Mouse (Mus musculus) ovary, adult 2 months (tissue): ENCODE results near the gene Olfr353. TPM values are rescaled to one million over a fixed set of nuclear protein-coding genes. Genes with fewer than 3 reads are reported as not detected.

Experiments used
- polyA plus RNA-seq: library from polyadenylated mRNA; depleted of rRNA; stranded (reverse); fragments of >200 nt; gene quantifications from 2 replicates; pipeline ENCODE4 v1.2.3, GENCODE M21; 2012; rRNA removed

Olfr353 gene
- polyA plus RNA-seq, result not detected in 2 replicates

DNA sequence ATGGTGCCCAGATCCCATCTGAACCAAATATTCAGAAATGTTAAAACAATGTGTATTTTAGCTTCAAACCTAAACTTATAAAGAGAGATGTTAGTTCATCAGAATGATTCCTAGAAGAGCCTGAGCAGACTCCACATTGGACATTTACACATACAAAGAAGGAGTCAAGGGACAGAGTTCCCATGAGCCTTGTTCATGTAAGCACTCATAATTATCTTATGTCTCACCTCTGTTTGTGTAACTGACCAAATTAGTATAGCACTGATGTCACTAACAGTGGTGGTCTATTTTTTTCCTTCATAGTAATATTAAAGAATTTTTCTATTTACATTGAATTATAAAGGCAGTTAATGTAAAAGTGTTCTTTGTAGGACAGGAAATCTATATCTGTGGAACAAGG is at the start of gene Olfr353:
TSS of gene Olfr353 (minus strand) at position 101 of the 400 bp plus-strand sequence.

DNA sequence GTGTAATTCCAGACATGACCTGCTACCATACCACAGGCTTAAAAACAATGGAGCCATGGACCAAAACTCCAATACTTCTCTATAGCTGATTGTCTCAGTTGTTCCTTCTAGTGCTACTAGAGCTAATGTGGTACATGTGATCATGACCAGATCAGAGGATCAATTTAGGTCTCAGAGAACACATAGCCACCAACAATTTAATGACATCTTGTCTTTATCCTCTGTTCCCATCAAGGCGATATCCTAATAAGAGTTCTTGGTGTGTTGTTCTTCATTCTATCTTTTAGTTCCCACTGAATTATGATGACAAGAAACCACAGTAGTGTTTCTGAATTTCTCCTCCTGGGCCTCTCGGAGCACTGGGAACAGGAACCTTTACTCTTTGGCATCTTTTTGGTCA is 44.1 kb upstream of the Olfr353 start, which contains the start of gene Olfr356:
TSS of gene Olfr356 (plus strand) at position 301 of the 400 bp plus-strand sequence.

DNA sequence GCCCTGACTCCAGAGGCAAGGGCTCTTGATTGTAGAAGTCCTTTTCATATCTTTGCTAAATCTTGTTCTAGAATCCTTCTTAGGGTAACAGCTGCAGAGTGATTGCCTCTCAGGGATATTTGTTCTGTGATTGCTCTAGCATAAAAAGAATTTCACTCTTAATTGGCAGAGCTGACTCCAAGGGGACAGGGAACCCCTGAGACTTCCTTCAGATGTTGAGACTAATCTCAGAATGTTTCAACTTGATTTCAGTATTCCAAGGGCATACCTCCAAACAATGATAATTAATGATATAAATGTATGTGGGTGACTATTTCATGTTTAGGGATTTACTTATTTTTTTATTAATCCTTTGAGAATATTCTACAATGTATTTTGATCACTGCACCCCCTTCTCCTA is 36.1 kb upstream of the Olfr353 start, which contains the start of gene Olfr355:
TSS of gene Olfr355 (minus strand) at position 101 of the 400 bp plus-strand sequence.

DNA sequence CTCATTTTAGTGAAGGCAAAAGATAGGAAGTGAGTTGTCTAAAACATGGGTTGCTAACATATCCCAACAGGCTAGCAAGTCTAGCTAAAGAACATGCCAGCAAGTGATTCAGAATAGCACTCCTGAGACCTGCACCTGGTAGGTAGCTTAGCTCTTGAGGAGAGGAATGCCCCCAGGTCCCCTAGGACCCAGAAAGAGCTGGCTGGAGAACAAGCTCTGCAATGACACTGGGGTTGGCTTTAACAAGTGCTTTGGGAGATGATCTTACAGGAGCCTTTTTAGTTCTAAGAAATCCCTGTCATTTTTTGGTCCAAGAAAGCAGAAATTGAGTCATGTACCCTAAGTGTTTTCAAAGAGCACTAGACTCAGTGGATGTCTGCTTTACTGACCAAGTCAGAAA is 12.6 kb upstream of the Olfr353 start, which contains the start of gene Olfr354:
TSS of gene Olfr354 (plus strand) at position 301 of the 400 bp plus-strand sequence.

DNA sequence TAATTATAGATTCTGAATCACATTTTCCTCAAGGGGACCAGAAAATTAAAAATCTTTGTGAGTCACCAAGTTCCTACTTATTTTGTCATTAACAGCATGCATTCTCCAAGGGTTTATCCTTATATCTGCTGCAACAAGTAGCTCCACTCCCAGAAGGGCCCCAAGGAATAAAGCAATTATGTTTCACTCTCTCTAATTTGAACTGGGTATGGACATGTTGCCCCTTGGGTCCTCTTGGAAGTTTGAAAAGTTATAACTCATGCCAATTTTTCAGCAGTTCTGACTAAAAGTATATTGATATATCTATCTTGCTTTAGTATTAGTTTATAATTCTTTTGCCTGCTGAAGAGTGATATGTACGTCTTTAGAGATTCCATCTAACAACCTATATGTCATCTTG is 24.6 kb downstream of the Olfr353 start, which contains the start of gene Olfr352:
TSS of gene Olfr352 (plus strand) at position 301 of the 400 bp plus-strand sequence.

DNA sequence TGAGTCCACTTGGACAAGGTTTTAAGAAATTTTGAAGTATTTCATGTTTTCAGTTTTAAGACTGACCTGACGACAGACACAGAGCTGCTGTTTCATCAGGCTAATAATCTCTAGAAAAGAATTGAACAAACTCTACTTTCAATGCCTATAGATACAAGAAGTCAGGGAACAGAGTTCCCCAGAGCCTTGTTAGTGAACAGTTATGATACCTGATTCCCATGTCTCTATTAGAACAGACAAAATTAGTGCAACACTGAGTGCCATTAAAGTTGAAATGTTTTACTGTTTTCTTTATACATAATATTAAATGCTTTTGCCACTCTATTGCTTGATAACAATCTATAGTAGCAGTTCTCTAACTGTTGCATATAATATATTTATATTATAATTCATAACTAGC is 30.2 kb downstream of the Olfr353 start, which contains the start of gene Olfr351:
TSS of gene Olfr351 (minus strand) at position 101 of the 400 bp plus-strand sequence.

DNA sequence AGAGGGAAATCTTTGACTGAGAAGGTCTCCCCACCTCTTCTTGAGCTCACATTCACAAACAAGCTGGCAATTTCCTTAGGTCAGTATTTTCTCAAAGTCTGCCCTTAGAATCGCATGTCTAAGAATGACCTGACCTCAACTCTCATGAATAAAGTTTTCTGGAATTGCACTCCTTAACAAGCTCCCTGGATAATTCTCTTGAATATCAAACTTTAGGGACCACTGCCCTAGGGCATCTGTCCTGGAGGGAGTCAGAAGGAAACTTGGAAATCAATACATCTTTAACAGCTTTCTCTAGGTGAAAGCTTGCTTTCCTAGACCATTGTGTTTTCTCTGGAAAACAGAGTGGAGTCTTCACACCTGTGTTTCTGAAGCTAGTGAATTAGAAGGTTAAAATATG is 46.7 kb downstream of the Olfr353 start, which contains the start of gene Olfr350:
TSS of gene Olfr350 (plus strand) at position 301 of the 400 bp plus-strand sequence.

Other genes with a start within 250 kb of the Olfr353 start
- gene Olfr346, start 207.1 kb downstream of the Olfr353 start, polyA plus RNA-seq, result not detected in 2 replicates
- not detected in 2 replicates for gene Olfr347, start 161.0 kb downstream of the Olfr353 start, polyA plus RNA-seq
- not detected in 2 replicates for gene Olfr348, start 108.7 kb downstream of the Olfr353 start, polyA plus RNA-seq
- not detected in 2 replicates for gene Olfr50, start 102.4 kb downstream of the Olfr353 start, polyA plus RNA-seq
- not detected in 2 replicates for gene Olfr3, start 75.9 kb downstream of the Olfr353 start, polyA plus RNA-seq
- not detected in 2 replicates for gene Olfr350, start 46.6 kb downstream of the Olfr353 start, polyA plus RNA-seq
- gene Olfr351, start 30.3 kb downstream of the Olfr353 start, polyA plus RNA-seq, result not detected in 2 replicates
- gene Olfr352, start 24.5 kb downstream of the Olfr353 start, polyA plus RNA-seq, result not detected in 2 replicates
- not detected in 2 replicates for gene Olfr354, start 12.7 kb upstream of the Olfr353 start, polyA plus RNA-seq
- gene Olfr355, start 36.0 kb upstream of the Olfr353 start, polyA plus RNA-seq, result not detected in 2 replicates
- not detected in 2 replicates for gene Olfr356, start 44.2 kb upstream of the Olfr353 start, polyA plus RNA-seq
- gene Olfr357, start 100.9 kb upstream of the Olfr353 start, polyA plus RNA-seq, result not detected in 2 replicates
- gene Olfr358, start 116.4 kb upstream of the Olfr353 start, polyA plus RNA-seq, result not detected in 2 replicates
- not detected in 2 replicates for gene Olfr360, start 172.8 kb upstream of the Olfr353 start, polyA plus RNA-seq
- not detected in 2 replicates for gene Olfr361, start 196.4 kb upstream of the Olfr353 start, polyA plus RNA-seq
- not detected in 2 replicates for gene Olfr362, start 225.0 kb upstream of the Olfr353 start, polyA plus RNA-seq
- not detected in 2 replicates for gene Olfr364-ps1, start 246.4 kb upstream of the Olfr353 start, polyA plus RNA-seq